Mouse (Mus musculus): ENCODE data around the gene 4930519G04Rik. TPM values are rescaled to one million over a fixed set of nuclear protein-coding genes. Genes with fewer than 3 reads are reported as not detected.
"Not testable (repeated sequence)": the region's sequence is repeated elsewhere in the genome, so short reads cannot be mapped to it uniquely, and the experiment has no call there.

4930519G04Rik gene
- polyA plus RNA-seq (2014; fragmentation: Nextera tagmentation; extraction: Ambion mirVana): not detected in 2 replicates

DNA sequence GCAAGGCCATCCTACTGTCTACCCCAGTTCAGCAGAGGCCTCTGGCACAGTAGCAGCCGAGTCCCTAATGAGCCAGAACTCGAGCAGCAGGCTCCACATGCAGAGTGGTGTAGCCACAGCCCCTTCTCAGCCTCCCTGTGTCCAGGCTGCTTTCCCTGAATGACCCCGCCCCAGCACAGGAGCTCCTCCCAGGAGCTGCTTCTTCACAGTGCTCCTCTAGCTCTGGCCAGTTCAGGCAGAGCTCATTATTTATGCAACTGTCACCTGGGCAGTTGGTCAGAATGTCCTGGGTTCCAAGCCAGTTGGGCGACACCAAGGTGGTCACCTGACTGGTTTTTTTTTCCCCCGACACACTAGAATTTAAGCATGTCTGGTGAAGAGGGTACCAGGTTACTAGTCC lies at the start of gene 4930519G04Rik:
TSS of gene 4930519G04Rik (plus strand) at position 301 of the 400 bp plus-strand sequence.
- H3K9ac ChIP-seq (replicated peaks; ENCODE audit: low read depth, low read length); H3K27me3 ChIP-seq (ENCODE audit: control insufficient read depth, insufficient read depth, low read length); H3K4me2 ChIP-seq (ENCODE audit: low read depth, low read length); H3K4me1 ChIP-seq (ENCODE audit: control insufficient read depth, insufficient read depth, low read length); H3K36me3 ChIP-seq (ENCODE audit: control insufficient read depth, insufficient read depth, low read length); H3K27ac ChIP-seq (ENCODE audit: low read depth, low read length); ATAC-seq (ENCODE audit: low read depth); H3K4me3 ChIP-seq (ENCODE audit: low read depth, low read length); H3K9me3 ChIP-seq (ENCODE audit: control insufficient read depth, low read length): not testable (repeated sequence)
- WGBS: 78% methylated on average over 3 of the region's 5 CpGs

DNA sequence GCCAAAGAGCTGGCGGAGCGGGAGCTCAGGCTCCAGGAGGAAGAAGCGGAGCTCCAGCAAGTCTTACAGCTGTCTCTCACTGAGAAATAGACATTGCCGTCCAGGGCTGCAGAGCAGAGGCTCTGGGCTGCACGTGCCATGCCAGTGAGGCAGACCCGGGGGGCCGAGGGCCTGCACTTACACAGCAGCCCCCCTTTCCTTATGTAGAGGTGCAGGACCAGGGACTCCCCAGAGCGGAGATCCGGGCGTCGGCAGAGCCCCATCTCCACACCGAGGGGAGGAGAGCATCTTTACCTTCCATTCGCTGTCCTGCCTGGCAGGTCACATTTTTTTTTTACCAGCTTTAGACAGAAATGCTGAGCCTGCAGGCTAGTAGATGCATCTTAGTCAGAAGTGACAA lies 49.1 kb upstream of the 4930519G04Rik start:
- Histone ChIP-seq H3K36me3 (ENCODE audit: control insufficient read depth, insufficient read depth, low read length) (peaks cover 40% of the 10 kb centered on the region), H3K4me1 (ENCODE audit: control insufficient read depth, insufficient read depth, low read length) (no peaks in the 10 kb centered on the region), H3K9ac (replicated peaks; ENCODE audit: low read depth, low read length) (no peak overlapping the region), H3K27me3 (ENCODE audit: control insufficient read depth, insufficient read depth, low read length) (no peaks in the 10 kb centered on the region), H3K4me3 (ENCODE audit: low read depth, low read length) (no peak overlapping the region), H3K9me3 (ENCODE audit: control insufficient read depth, low read length) (no peaks in the 10 kb centered on the region), H3K4me2 (ENCODE audit: low read depth, low read length) (no peak overlapping the region), H3K27ac (ENCODE audit: low read depth, low read length) (no peak overlapping the region; the same call in 1 of the 2 replicates)
- no peak for ATAC-seq (ENCODE audit: low read depth)
- 87% methylated on average over 13 of the region's 13 CpGs for WGBS

DNA sequence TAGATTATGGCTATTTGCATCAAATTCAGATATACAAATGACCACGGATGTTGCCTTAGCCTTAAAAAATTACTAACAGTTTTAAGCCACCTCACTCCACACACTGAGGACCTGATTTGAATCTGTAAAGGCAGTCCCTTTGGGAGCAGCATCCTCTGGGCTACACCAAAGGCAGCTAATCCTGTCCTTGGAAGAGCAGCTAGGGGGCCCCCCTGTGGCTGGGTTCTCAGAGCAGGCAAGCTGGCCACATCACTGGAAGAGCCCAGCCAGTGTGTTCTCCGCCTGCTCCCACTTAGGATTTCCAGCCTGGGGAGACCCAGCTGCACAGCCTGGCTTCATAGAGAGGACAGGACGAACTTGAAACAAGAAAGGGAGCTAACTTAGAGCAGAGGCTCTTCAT lies 48.5 kb upstream of the 4930519G04Rik start:
- Histone ChIP-seq H3K4me3 (ENCODE audit: low read depth, low read length) (no peak overlapping the region), H3K4me1 (ENCODE audit: control insufficient read depth, insufficient read depth, low read length) (no peaks in the 10 kb centered on the region), H3K9me3 (ENCODE audit: control insufficient read depth, low read length) (no peaks in the 10 kb centered on the region), H3K9ac (replicated peaks; ENCODE audit: low read depth, low read length) (no peak overlapping the region), H3K4me2 (ENCODE audit: low read depth, low read length) (no peak overlapping the region), H3K27me3 (ENCODE audit: control insufficient read depth, insufficient read depth, low read length) (no peaks in the 10 kb centered on the region), H3K27ac (ENCODE audit: low read depth, low read length) (no peak overlapping the region), H3K36me3 (ENCODE audit: control insufficient read depth, insufficient read depth, low read length) (peaks cover 35% of the 10 kb centered on the region; the same call in 1 of the 2 replicates)
- ATAC-seq (ENCODE audit: low read depth): no peak
- 34% methylated on average over 3 of the region's 3 CpGs for WGBS

DNA sequence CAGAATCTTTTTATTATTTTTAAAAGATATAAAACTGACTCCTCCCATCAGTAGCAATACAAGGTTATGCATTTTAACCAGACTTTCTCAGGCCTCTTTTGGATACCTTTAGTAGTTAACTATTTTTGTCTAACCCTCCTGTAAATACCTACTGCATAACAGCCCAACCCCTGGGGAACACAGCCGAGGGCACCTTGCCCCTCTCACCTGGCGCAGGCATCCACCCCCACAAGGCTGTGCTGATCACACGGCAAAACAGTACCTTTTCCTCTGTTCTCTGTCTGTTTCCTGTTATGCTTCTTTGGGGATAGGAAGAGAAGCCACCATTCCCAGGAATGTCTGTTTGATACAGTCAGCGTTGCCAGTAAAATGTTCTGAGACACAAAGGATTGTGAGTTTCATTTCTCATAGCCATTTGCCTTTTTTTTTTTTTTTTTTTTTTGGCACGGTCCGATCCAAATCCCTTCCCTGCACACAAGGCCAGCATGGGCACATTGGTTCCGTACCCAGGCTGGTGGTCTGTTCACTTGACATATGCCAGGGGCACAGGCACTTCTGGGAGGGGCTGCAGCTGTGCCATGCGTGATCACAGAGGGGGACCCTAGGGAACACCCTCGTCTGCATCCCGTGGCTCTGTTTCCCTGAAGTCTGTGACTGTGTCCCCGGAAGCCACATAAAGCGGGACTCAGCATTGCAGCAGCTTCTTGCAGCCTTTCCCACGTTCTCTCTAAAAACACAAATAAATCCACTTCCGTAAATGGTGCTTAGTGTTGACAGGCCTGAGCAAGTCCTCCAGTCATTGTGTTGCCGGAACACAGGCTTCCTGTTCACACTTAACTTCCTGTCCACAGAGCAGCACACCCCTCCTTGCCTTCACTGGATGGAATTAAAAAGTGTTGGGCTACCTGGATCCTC lies 47.8 kb upstream of the 4930519G04Rik start:
- Histone ChIP-seq H3K27me3 (ENCODE audit: control insufficient read depth, insufficient read depth, low read length) (no peaks in the 10 kb centered on the region), H3K4me1 (ENCODE audit: control insufficient read depth, insufficient read depth, low read length) (no peaks in the 10 kb centered on the region), H3K9me3 (ENCODE audit: control insufficient read depth, low read length) (no peaks in the 10 kb centered on the region), H3K27ac (ENCODE audit: low read depth, low read length) (peak overlapping the region; percentile 46), H3K4me3 (ENCODE audit: low read depth, low read length) (no peak overlapping the region), H3K36me3 (ENCODE audit: control insufficient read depth, insufficient read depth, low read length) (peaks cover 29% of the 10 kb centered on the region; the same call in 1 of the 2 replicates), H3K4me2 (ENCODE audit: low read depth, low read length) (no peak overlapping the region), H3K9ac (replicated peaks; ENCODE audit: low read depth, low read length) (no peak overlapping the region)
- no peak for ATAC-seq (ENCODE audit: low read depth)
- WGBS: 63% methylated on average over 15 of the region's 15 CpGs

DNA sequence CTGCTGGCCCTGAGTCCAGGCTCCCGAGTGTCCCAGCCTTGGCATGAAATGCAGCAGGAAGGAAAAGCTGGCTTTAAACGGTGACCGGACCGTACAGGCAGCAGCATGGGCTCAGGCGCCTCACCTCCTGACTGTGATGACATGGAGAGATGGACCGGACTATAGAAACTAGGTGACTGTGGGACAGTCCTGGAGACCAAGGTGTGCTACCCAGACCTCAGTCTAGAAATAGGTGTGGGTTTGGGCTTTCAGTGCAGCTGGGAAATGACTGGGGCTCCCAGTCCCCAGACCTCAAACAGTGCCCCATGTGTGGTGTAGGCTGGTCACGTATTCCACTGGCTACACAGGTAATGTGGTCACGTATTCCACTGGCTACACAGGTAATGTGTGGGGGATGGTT lies 46.8 kb upstream of the 4930519G04Rik start:
- no peak overlapping the region for H3K4me3 ChIP-seq (ENCODE audit: low read depth, low read length)
- peaks cover 26% of the 10 kb centered on the region; the same call in 1 of the 2 replicates for H3K36me3 ChIP-seq (ENCODE audit: control insufficient read depth, insufficient read depth, low read length)
- ATAC-seq (ENCODE audit: low read depth): no peak
- 86% methylated on average over 8 of the region's 8 CpGs for WGBS
- H3K9ac ChIP-seq (replicated peaks; ENCODE audit: low read depth, low read length): no peak overlapping the region
- no peak overlapping the region for H3K27ac ChIP-seq (ENCODE audit: low read depth, low read length)
- H3K9me3 ChIP-seq (ENCODE audit: control insufficient read depth, low read length): no peaks in the 10 kb centered on the region
- H3K4me2 ChIP-seq (ENCODE audit: low read depth, low read length): no peak overlapping the region
- H3K27me3 ChIP-seq (ENCODE audit: control insufficient read depth, insufficient read depth, low read length): no peaks in the 10 kb centered on the region
- no peaks in the 10 kb centered on the region for H3K4me1 ChIP-seq (ENCODE audit: control insufficient read depth, insufficient read depth, low read length)

DNA sequence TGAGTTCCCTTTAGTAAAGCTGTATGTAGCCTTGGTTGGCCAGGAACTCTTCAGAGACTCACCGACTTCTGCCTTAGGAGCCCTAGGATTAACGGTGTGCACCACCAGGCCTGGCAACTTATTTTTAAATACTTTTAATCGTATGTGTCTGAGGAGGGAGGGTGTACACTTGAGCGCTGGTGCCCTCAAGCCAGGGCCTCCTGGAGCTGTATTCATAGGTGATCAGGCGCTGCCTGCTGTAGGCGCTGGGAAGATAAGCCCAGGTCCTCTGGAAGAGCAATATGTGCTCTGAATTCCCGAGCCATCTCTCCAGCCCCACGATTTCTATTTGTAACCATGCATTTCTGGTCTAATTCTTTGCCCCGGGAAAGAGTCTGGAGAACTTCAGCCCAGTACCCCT lies 46.4 kb upstream of the 4930519G04Rik start:
- 60% methylated on average over 9 of the region's 9 CpGs for WGBS
- Histone ChIP-seq H3K27me3 (ENCODE audit: control insufficient read depth, insufficient read depth, low read length) (no peaks in the 10 kb centered on the region), H3K36me3 (ENCODE audit: control insufficient read depth, insufficient read depth, low read length) (peaks cover 22% of the 10 kb centered on the region; the same call in 1 of the 2 replicates), H3K4me3 (ENCODE audit: low read depth, low read length) (no peak overlapping the region), H3K4me1 (ENCODE audit: control insufficient read depth, insufficient read depth, low read length) (0 out of 2 replicates have a peak, but pooled peaks cover 1% of the 10 kb centered on the region), H3K27ac (ENCODE audit: low read depth, low read length) (no peak overlapping the region; the same call in 1 of the 2 replicates), H3K9me3 (ENCODE audit: control insufficient read depth, low read length) (no peaks in the 10 kb centered on the region), H3K9ac (replicated peaks; ENCODE audit: low read depth, low read length) (no peak overlapping the region), H3K4me2 (ENCODE audit: low read depth, low read length) (no peak overlapping the region)
- ATAC-seq (ENCODE audit: low read depth): no peak

DNA sequence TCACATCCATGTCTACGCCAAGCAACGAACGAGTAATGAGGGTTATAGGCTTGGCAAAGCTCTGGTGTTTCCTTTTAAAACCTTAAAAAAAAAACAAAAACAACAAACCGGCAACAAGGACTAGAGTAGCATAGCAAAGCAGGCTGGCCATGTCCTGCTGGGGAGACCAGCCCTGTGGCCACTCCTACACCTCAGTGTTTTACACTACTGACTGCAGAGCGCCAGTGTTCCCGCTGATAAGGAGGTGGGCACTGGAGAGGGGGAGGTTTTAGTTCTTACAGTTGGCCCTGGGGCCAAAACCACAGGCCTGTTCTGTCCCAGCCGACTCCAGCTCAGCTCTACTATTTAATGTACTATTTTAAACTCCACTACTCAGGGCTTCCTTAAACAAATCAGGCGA lies 46.0 kb upstream of the 4930519G04Rik start:
- no peak overlapping the region for H3K4me2 ChIP-seq (ENCODE audit: low read depth, low read length)
- H3K27ac ChIP-seq (ENCODE audit: low read depth, low read length): no peak overlapping the region; the same call in 1 of the 2 replicates
- H3K9ac ChIP-seq (replicated peaks; ENCODE audit: low read depth, low read length): no peak overlapping the region
- H3K27me3 ChIP-seq (ENCODE audit: control insufficient read depth, insufficient read depth, low read length): no peaks in the 10 kb centered on the region
- H3K4me1 ChIP-seq (ENCODE audit: control insufficient read depth, insufficient read depth, low read length): 0 out of 2 replicates have a peak, but pooled peaks cover 5% of the 10 kb centered on the region
- no peak overlapping the region for H3K4me3 ChIP-seq (ENCODE audit: low read depth, low read length)
- ATAC-seq (ENCODE audit: low read depth): no peak
- H3K36me3 ChIP-seq (ENCODE audit: control insufficient read depth, insufficient read depth, low read length): peaks cover 18% of the 10 kb centered on the region; the same call in 1 of the 2 replicates
- WGBS: 31% methylated on average over 8 of the region's 8 CpGs
- no peaks in the 10 kb centered on the region for H3K9me3 ChIP-seq (ENCODE audit: control insufficient read depth, low read length)

DNA sequence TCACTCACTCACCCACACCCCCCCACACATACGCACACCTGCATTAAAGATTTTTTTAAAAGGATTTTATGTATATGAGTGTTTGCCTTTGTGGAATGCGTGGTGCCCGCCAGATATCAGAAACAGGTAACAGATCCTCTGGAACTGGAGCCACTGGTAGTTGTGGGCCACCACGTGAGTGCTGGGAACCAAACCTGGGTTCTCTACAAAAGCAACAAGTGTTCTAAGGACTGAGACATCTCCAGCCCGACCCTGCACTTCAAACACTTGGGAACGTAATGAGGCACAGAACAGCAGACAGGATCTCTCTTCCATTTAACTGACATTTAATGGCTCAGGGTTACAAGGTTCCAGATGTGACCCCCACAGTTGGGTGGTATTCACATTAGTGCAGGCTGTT lies 45.6 kb upstream of the 4930519G04Rik start:
- no peaks in the 10 kb centered on the region for H3K27me3 ChIP-seq (ENCODE audit: control insufficient read depth, insufficient read depth, low read length)
- H3K9ac ChIP-seq (replicated peaks; ENCODE audit: low read depth, low read length): no peak overlapping the region
- H3K27ac ChIP-seq (ENCODE audit: low read depth, low read length): no peak overlapping the region
- no peak overlapping the region for H3K4me3 ChIP-seq (ENCODE audit: low read depth, low read length)
- no peak for ATAC-seq (ENCODE audit: low read depth)
- H3K9me3 ChIP-seq (ENCODE audit: control insufficient read depth, low read length): no peaks in the 10 kb centered on the region
- 76% methylated on average over 6 of the region's 6 CpGs for WGBS
- H3K36me3 ChIP-seq (ENCODE audit: control insufficient read depth, insufficient read depth, low read length): peaks cover 16% of the 10 kb centered on the region; the same call in 1 of the 2 replicates
- no peak overlapping the region for H3K4me2 ChIP-seq (ENCODE audit: low read depth, low read length)
- 0 out of 2 replicates have a peak, but pooled peaks cover 8% of the 10 kb centered on the region for H3K4me1 ChIP-seq (ENCODE audit: control insufficient read depth, insufficient read depth, low read length)

DNA sequence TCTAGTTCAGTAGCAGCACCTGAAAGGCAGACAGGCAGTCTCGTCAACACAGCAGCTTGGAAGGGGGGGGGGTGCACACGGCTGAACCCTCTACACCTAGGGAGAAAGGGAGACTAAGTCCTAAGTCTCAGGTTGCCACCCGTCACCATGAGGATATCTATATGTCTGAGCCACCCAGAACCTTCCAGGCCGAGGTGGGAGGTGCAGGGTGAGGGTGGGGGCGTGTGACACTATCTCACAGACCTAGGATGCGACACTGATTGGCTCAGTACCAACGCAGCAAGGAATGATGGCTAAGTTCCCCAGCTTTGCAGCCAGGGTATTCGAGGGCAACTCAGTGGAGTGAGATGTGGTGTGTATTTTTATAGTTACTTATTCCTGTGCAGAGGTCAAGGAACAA lies 45.1 kb upstream of the 4930519G04Rik start:
- H3K36me3 ChIP-seq (ENCODE audit: control insufficient read depth, insufficient read depth, low read length): peaks cover 16% of the 10 kb centered on the region; the same call in 1 of the 2 replicates
- H3K27me3 ChIP-seq (ENCODE audit: control insufficient read depth, insufficient read depth, low read length): no peaks in the 10 kb centered on the region
- no peak overlapping the region for H3K27ac ChIP-seq (ENCODE audit: low read depth, low read length)
- no peak overlapping the region for H3K4me2 ChIP-seq (ENCODE audit: low read depth, low read length)
- H3K4me3 ChIP-seq (ENCODE audit: low read depth, low read length): no peak overlapping the region
- 0 out of 2 replicates have a peak, but pooled peaks cover 8% of the 10 kb centered on the region for H3K4me1 ChIP-seq (ENCODE audit: control insufficient read depth, insufficient read depth, low read length)
- 87% methylated on average over 8 of the region's 8 CpGs for WGBS
- no peak overlapping the region for H3K9ac ChIP-seq (replicated peaks; ENCODE audit: low read depth, low read length)
- no peak for ATAC-seq (ENCODE audit: low read depth)
- no peaks in the 10 kb centered on the region for H3K9me3 ChIP-seq (ENCODE audit: control insufficient read depth, low read length)
